Mouse (Mus musculus): Measurements from ENCODE around the gene Lce1j. TPM values are rescaled to one million over a fixed set of nuclear protein-coding genes. Genes with fewer than 3 reads are reported as not detected.
"Not testable (repeated sequence)": the region's sequence is repeated elsewhere in the genome, so short reads cannot be mapped to it uniquely, and the experiment has no call there.

Gene Lce1j
- not detected in 2 replicates for polyA plus RNA-seq (2012; rRNA removed)

DNA sequence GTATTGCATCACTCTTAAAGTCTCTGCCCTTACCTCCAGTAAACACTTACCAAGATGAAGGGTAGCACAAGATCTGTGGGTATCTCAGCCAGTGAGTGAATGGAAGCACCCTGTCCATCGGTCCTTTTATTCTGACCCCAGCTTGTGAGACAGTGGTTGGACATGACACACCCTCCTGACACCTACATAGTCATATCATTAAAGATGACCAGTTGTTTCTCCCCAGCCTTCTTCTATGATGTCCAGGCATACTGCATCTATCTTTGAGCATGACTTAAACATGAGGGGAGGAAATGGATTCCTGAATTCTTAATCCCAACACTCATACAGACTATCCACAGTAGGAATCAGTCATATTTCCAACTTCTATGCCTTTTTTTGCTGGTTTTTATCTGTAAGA lies at the start of gene Lce1j:
Gene Lce1j (minus strand): TSS at position 101 of the 400 bp plus-strand sequence.
- no peaks in the 10 kb centered on the region for H3K4me1 ChIP-seq (ENCODE audit: control insufficient read depth, insufficient read depth, insufficient read length, low read length)
- WGBS: 78% methylated on average over 1 of the region's 1 CpGs
- no peak for TF ChIP-seq CTCF (IDR thresholded peaks at IDR 0.05; ENCODE audit: extremely low read depth, insufficient read length, insufficient replicate concordance, low read depth, low read length)
- TF ChIP-seq POLR2A (IDR thresholded peaks at IDR 0.05; ENCODE audit: low read depth, low read length): no peak
- no peaks in the 10 kb centered on the region for H3K27me3 ChIP-seq (ENCODE audit: control insufficient read depth, insufficient read depth, low read length)
- no peaks in the 10 kb centered on the region for H3K36me3 ChIP-seq (ENCODE audit: control insufficient read depth, insufficient read depth, low read length)
- H3K27ac ChIP-seq (ENCODE audit: insufficient read depth, low read depth, low read length): no peak within 1 kb of the TSS
- no peak within 1 kb of the TSS for H3K4me3 ChIP-seq (ENCODE audit: low read depth, low read length)

DNA sequence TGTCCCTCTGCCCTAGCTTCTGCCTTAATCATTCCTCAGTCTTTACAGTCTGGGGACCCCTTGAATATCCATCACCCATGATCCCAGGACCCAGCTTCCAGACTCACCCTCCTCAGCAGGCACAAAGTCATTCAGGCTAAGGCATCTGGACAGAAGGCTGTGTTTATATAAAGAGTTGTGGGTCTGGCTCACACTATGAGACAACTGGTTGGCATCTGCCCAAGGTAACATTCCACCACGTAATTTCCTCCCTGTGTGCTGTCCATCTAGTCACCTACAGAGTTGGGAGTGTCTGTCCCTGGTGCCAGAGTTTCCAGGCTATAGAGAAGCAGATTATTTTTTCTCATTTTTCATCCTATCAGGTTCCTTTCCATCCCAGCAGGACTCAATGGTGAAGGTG lies 36.8 kb upstream of the Lce1j start, which contains the start of gene Kprp:
Gene Kprp (minus strand): TSS at position 140 of the 400 bp plus-strand sequence.
- Histone ChIP-seq H3K36me3 (ENCODE audit: control insufficient read depth, insufficient read depth, low read length) (no peaks in the 10 kb centered on the region), H3K4me1 (ENCODE audit: control insufficient read depth, insufficient read depth, insufficient read length, low read length) (no peaks in the 10 kb centered on the region), H3K4me3 (ENCODE audit: low read depth, low read length) (no peak within 1 kb of the TSS), H3K27ac (ENCODE audit: insufficient read depth, low read depth, low read length) (no peak within 1 kb of the TSS), H3K27me3 (ENCODE audit: control insufficient read depth, insufficient read depth, low read length) (no peaks in the 10 kb centered on the region)
- TF ChIP-seq POLR2A (IDR thresholded peaks at IDR 0.05; ENCODE audit: low read depth, low read length) (no peak), CTCF (IDR thresholded peaks at IDR 0.05; ENCODE audit: extremely low read depth, insufficient read length, insufficient replicate concordance, low read depth, low read length) (no peak)
- 20% methylated on average over 1 of the region's 1 CpGs for WGBS

DNA sequence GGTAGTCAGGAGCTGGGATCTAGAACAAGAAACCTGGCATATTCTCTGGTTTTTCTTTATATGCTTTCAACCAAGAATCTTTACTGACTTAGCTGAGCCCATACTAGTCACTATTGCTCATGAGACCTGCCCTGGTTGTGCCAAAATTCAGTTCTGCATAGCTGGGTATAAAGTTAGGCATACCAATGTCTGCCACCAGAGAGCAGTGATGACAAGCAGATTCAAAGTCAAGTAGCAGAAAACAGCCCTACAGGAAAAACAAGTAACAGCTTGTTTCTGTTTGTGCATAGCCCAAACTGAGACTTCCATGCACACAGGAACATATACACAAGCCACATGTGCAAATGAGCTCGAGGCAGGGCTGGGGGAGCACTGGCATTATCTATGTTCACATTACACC lies 35.5 kb upstream of the Lce1j start:
- no peaks in the 10 kb centered on the region for H3K27me3 ChIP-seq (ENCODE audit: control insufficient read depth, insufficient read depth, low read length)
- no peak for TF ChIP-seq CTCF (IDR thresholded peaks at IDR 0.05; ENCODE audit: extremely low read depth, insufficient read length, insufficient replicate concordance, low read depth, low read length)
- no peak for TF ChIP-seq POLR2A (IDR thresholded peaks at IDR 0.05; ENCODE audit: low read depth, low read length)
- 11% methylated on average over 1 of the region's 1 CpGs for WGBS

GRCm38 (mm10) chr3:92816036-92816435 lies 25.7 kb upstream of the Lce1j start:
- H3K4me1 ChIP-seq (ENCODE audit: control insufficient read depth, insufficient read depth, insufficient read length, low read length); H3K27me3 ChIP-seq (ENCODE audit: control insufficient read depth, insufficient read depth, low read length); H3K27ac ChIP-seq (ENCODE audit: insufficient read depth, low read depth, low read length); H3K36me3 ChIP-seq (ENCODE audit: control insufficient read depth, insufficient read depth, low read length); H3K4me3 ChIP-seq (ENCODE audit: low read depth, low read length): not testable (repeated sequence)
- WGBS: 86% methylated on average over 2 of the region's 2 CpGs

More for the DNA sequence above, 35.5 kb upstream of the Lce1j start:
- Histone ChIP-seq H3K27ac (ENCODE audit: insufficient read depth, low read depth, low read length) (no peak overlapping the region), H3K4me1 (ENCODE audit: control insufficient read depth, insufficient read depth, insufficient read length, low read length) (no peaks in the 10 kb centered on the region), H3K36me3 (ENCODE audit: control insufficient read depth, insufficient read depth, low read length) (no peaks in the 10 kb centered on the region), H3K4me3 (ENCODE audit: low read depth, low read length) (no peak overlapping the region)

DNA sequence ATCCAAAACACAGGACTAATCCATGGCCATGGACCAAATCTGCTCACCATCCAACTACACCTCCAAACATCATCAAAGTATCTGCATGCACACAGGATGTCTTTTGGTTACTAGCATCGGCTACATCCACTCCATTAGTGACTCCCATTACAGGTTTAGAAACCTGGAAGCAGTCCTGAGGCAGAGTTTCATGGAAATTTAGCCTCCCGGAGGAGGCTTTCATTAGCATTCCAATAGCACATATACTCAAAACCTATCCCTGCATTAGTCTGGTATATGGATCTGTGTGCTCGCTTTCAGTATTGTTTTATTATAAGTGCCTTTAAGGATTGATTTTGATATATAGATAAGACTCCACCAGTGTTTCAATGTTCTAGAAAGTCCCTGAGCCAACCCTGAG lies 25.3 kb upstream of the Lce1j start:
- Histone ChIP-seq H3K27me3 (ENCODE audit: control insufficient read depth, insufficient read depth, low read length) (no peaks in the 10 kb centered on the region), H3K27ac (ENCODE audit: insufficient read depth, low read depth, low read length) (no peak overlapping the region), H3K4me3 (ENCODE audit: low read depth, low read length) (no peak overlapping the region), H3K4me1 (ENCODE audit: control insufficient read depth, insufficient read depth, insufficient read length, low read length) (no peaks in the 10 kb centered on the region), H3K36me3 (ENCODE audit: control insufficient read depth, insufficient read depth, low read length) (no peaks in the 10 kb centered on the region)
- 88% methylated on average over 3 of the region's 3 CpGs for WGBS
- no peak for TF ChIP-seq POLR2A (IDR thresholded peaks at IDR 0.05; ENCODE audit: low read depth, low read length)
- no peak for TF ChIP-seq CTCF (IDR thresholded peaks at IDR 0.05; ENCODE audit: extremely low read depth, insufficient read length, insufficient replicate concordance, low read depth, low read length)

DNA sequence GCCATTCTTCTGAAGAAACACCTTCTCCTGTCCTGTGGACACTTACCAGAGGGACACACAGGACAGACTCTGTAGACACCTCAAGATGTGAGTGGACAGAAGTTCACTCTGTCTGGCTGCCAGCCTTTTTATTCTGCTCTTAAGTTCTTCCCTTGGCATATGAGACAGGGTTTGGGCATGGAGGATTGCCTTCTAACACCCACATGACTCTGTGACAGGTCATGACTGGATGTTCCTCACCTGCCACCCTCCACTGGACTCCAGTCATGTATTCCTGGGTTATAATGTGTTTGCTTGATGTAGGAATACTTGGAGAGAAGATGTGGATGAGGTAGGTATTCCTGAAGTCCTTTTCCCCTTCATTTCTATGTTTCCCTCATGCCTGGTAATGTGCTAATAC lies 17.5 kb upstream of the Lce1j start, which contains the start of gene Lce1k:
Gene Lce1k (minus strand): TSS at position 101 of the 400 bp plus-strand sequence.
- H3K36me3 ChIP-seq (ENCODE audit: control insufficient read depth, insufficient read depth, low read length): no peaks in the 10 kb centered on the region
- no peaks in the 10 kb centered on the region for H3K4me1 ChIP-seq (ENCODE audit: control insufficient read depth, insufficient read depth, insufficient read length, low read length)
- no peak within 1 kb of the TSS for H3K27ac ChIP-seq (ENCODE audit: insufficient read depth, low read depth, low read length)
- H3K4me3 ChIP-seq (ENCODE audit: low read depth, low read length): no peak within 1 kb of the TSS
- no peaks in the 10 kb centered on the region for H3K27me3 ChIP-seq (ENCODE audit: control insufficient read depth, insufficient read depth, low read length)
- no peak for TF ChIP-seq POLR2A (IDR thresholded peaks at IDR 0.05; ENCODE audit: low read depth, low read length)
- no peak for TF ChIP-seq CTCF (IDR thresholded peaks at IDR 0.05; ENCODE audit: extremely low read depth, insufficient read length, insufficient replicate concordance, low read depth, low read length)

GRCm38 (mm10) chr3:92778799-92779198 lies 11.5 kb downstream of the Lce1j start, which contains the start of gene Lce1i:
Lce1i (minus strand) TSS chr3:92778899.
- 73% methylated on average over 1 of the region's 1 CpGs for WGBS
- Histone ChIP-seq H3K4me3 (ENCODE audit: low read depth, low read length) (no peak within 1 kb of the TSS), H3K27me3 (ENCODE audit: control insufficient read depth, insufficient read depth, low read length) (no peaks in the 10 kb centered on the region), H3K4me1 (ENCODE audit: control insufficient read depth, insufficient read depth, insufficient read length, low read length) (no peaks in the 10 kb centered on the region), H3K27ac (ENCODE audit: insufficient read depth, low read depth, low read length) (no peak within 1 kb of the TSS), H3K36me3 (ENCODE audit: control insufficient read depth, insufficient read depth, low read length) (no peaks in the 10 kb centered on the region)
- TF ChIP-seq POLR2A (IDR thresholded peaks at IDR 0.05; ENCODE audit: low read depth, low read length) (no peak), CTCF (IDR thresholded peaks at IDR 0.05; ENCODE audit: extremely low read depth, insufficient read length, insufficient replicate concordance, low read depth, low read length) (no peak)

GRCm38 (mm10) chr3:92771573-92771972 lies 18.7 kb downstream of the Lce1j start:
- Histone ChIP-seq H3K4me3 (ENCODE audit: low read depth, low read length) (no peak overlapping the region), H3K27me3 (ENCODE audit: control insufficient read depth, insufficient read depth, low read length) (no peaks in the 10 kb centered on the region), H3K27ac (ENCODE audit: insufficient read depth, low read depth, low read length) (no peak overlapping the region), H3K36me3 (ENCODE audit: control insufficient read depth, insufficient read depth, low read length) (no peaks in the 10 kb centered on the region), H3K4me1 (ENCODE audit: control insufficient read depth, insufficient read depth, insufficient read length, low read length) (no peaks in the 10 kb centered on the region)
- WGBS: 21% methylated on average over 3 of the region's 3 CpGs
- no peak for TF ChIP-seq CTCF (IDR thresholded peaks at IDR 0.05; ENCODE audit: extremely low read depth, insufficient read length, insufficient replicate concordance, low read depth, low read length)
- no peak for TF ChIP-seq POLR2A (IDR thresholded peaks at IDR 0.05; ENCODE audit: low read depth, low read length)

All from small intestine, adult 2 months (tissue).